Mouse (Mus musculus): ENCODE data around the gene Cdkn2aipnl. TPM values are rescaled to one million over a fixed set of nuclear protein-coding genes. Genes with fewer than 3 reads are reported as not detected.

Gene Cdkn2aipnl
- polyA plus RNA-seq, 1 experiment: 17.5 TPM

DNA sequence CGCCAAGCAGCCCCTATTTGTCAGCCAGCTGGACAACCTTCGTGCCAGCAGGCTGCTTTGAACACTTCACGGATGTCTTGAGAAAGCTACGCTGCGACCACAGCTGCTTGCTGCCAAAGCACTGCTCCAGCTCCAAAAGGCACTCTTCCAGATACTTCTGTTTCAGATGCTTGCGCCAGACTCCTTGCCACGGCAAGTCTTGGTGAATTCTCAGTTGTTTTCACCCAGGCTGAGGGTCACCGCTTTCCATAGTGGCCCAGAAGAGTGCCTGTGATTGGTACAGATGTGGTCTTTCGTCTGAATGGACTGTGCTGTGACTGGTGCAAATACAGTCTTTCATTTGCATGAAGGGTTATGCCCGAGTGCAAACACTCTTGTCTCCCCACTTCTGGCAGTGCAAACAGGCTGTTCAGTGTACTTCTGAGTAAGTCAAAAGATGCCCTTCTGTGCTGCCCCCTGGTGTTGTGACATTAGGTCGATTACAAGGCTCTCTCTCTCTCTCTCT, 6.4 kb upstream of the Cdkn2aipnl start:
- no peak overlapping the region for H3K4me3 ChIP-seq (replicated peaks)
- peaks cover 12% of the 10 kb centered on the region for H3K9me3 ChIP-seq
- H3K4me1 ChIP-seq: peaks cover 13% of the 10 kb centered on the region
- H3K27me3 ChIP-seq (replicated peaks): peaks cover 9% of the 10 kb centered on the region
- no peaks in the 10 kb centered on the region for H3K36me3 ChIP-seq (replicated peaks; ENCODE audit: low read length)
- TF ChIP-seq FLI1 (IDR thresholded peaks at IDR 0.05; ENCODE audit: low read length) (no peak), GATA1 (IDR thresholded peaks at IDR 0.05; ENCODE audit: borderline replicate concordance, low read length) (no peak)

GRCm38 (mm10) chr11:51961761-51962160, 5.7 kb upstream of the Cdkn2aipnl start:
- Histone ChIP-seq H3K4me3 (replicated peaks) (no peak overlapping the region), H3K4me1 (peaks cover 16% of the 10 kb centered on the region), H3K27me3 (replicated peaks) (peaks cover 4% of the 10 kb centered on the region), H3K36me3 (replicated peaks; ENCODE audit: low read length) (no peaks in the 10 kb centered on the region), H3K9me3 (peaks cover 12% of the 10 kb centered on the region)
- TF ChIP-seq FLI1 (IDR thresholded peaks at IDR 0.05; ENCODE audit: low read length): no peak
- no peak for TF ChIP-seq GATA1 (IDR thresholded peaks at IDR 0.05; ENCODE audit: borderline replicate concordance, low read length)

- Histone ChIP-seq H3K4me3 (replicated peaks) (no peak overlapping the region), H3K9me3 (peaks cover 12% of the 10 kb centered on the region), H3K4me1 (peaks cover 21% of the 10 kb centered on the region), H3K27me3 (replicated peaks) (peaks cover 4% of the 10 kb centered on the region), H3K36me3 (replicated peaks; ENCODE audit: low read length) (no peaks in the 10 kb centered on the region)
- TF ChIP-seq FLI1 (IDR thresholded peaks at IDR 0.05; ENCODE audit: low read length) (no peak), GATA1 (IDR thresholded peaks at IDR 0.05; ENCODE audit: borderline replicate concordance, low read length) (no peak)
Measured at GRCm38 (mm10) chr11:51962277-51962676, 5.2 kb upstream of the Cdkn2aipnl start.

GRCm38 (mm10) chr11:51966651-51967050, 810 bp upstream of the Cdkn2aipnl start:
- TF ChIP-seq FLI1 (IDR thresholded peaks at IDR 0.05; ENCODE audit: low read length) (no peak), GATA1 (IDR thresholded peaks at IDR 0.05; ENCODE audit: borderline replicate concordance, low read length) (no peak)
- Histone ChIP-seq H3K4me3 (replicated peaks) (no peak overlapping the region), H3K4me1 (peaks cover 56% of the 10 kb centered on the region), H3K36me3 (replicated peaks; ENCODE audit: low read length) (peaks cover 28% of the 10 kb centered on the region), H3K27me3 (replicated peaks) (no peaks in the 10 kb centered on the region), H3K9me3 (no peaks in the 10 kb centered on the region)

GRCm38 (mm10) chr11:51968896-51969295, 1.4 kb downstream of the Cdkn2aipnl start:
- H3K36me3 ChIP-seq (replicated peaks; ENCODE audit: low read length): peaks cover 50% of the 10 kb centered on the region
- H3K4me3 ChIP-seq (replicated peaks): peak overlapping the region; percentile 59

GRCm38 (mm10) chr11:51969511-51969910, 2.0 kb downstream of the Cdkn2aipnl start:
- H3K4me3 ChIP-seq (replicated peaks): no peak overlapping the region
- peaks cover 47% of the 10 kb centered on the region for H3K4me1 ChIP-seq
- TF ChIP-seq FLI1 (IDR thresholded peaks at IDR 0.05; ENCODE audit: low read length) (no peak), GATA1 (IDR thresholded peaks at IDR 0.05; ENCODE audit: borderline replicate concordance, low read length) (no peak)
- H3K9me3 ChIP-seq: peaks cover 3% of the 10 kb centered on the region; the same call in 1 of the 2 replicates
- peaks cover 56% of the 10 kb centered on the region for H3K36me3 ChIP-seq (replicated peaks; ENCODE audit: low read length)
- no peaks in the 10 kb centered on the region for H3K27me3 ChIP-seq (replicated peaks)

More at GRCm38 (mm10) chr11:51968896-51969295, 1.4 kb downstream of the Cdkn2aipnl start:
- Histone ChIP-seq H3K27me3 (replicated peaks) (no peaks in the 10 kb centered on the region), H3K4me1 (peaks cover 51% of the 10 kb centered on the region), H3K9me3 (peaks cover 3% of the 10 kb centered on the region; the same call in 1 of the 2 replicates)
- no peak for TF ChIP-seq FLI1 (IDR thresholded peaks at IDR 0.05; ENCODE audit: low read length)
- TF ChIP-seq GATA1 (IDR thresholded peaks at IDR 0.05; ENCODE audit: borderline replicate concordance, low read length): no peak

DNA sequence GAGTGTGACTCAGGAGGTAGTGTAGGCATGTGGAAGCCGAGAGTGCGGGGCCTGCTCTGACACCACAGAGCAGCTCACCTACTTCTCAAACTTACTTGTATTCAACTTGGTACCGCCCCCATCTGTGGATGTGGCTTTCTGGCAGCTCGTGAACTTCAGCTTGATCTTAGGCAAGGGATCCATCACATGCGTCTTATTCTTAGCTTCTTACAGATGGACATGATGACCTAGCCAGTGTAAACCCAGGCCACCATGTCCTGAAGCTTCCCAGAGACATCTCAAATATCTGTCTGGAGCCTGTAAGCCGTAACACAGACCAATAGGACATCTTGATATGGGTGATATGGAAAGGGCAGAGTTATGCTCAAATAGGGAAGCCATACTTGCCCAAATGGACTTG, 4.2 kb downstream of the Cdkn2aipnl start:
- Histone ChIP-seq H3K27me3 (replicated peaks) (no peaks in the 10 kb centered on the region), H3K4me3 (replicated peaks) (no peak overlapping the region), H3K4me1 (peaks cover 44% of the 10 kb centered on the region), H3K36me3 (replicated peaks; ENCODE audit: low read length) (peaks cover 75% of the 10 kb centered on the region), H3K9me3 (peaks cover 3% of the 10 kb centered on the region; the same call in 1 of the 2 replicates)
- TF ChIP-seq GATA1 (IDR thresholded peaks at IDR 0.05; ENCODE audit: borderline replicate concordance, low read length) (no peak), FLI1 (IDR thresholded peaks at IDR 0.05; ENCODE audit: low read length) (no peak)

DNA sequence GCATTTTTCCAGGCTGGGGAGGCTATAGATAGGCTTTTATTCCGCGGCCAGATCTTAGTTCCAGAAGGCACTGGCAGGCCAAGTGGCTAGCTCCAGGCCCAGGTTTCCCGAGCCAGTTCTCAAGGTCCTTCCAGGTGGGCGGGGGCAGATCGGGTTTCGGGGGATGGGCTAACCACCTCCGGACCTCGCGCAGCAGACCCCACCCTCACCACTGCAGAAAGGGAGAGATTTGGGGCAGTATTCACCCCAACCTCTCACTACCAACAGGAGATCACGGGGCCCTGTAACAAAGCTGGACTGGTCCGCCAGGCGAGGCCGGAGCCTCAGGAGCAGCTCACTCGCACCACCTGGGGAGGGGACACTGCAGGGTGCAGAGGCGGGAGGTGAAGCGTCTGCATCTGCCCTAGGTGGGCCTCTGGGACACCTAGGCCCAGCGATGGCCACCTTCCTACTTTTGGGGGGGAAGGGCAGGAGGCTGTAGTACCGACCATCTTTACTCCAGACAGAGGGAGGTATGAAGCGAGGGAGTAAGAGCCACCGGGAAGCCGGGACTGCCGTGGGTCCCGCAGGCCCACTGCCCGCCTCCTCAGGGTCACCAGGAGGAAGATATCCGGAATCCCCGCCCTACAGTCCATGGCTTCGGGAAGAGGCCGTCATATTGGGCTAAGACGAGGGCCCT, 32.3 kb downstream of the Cdkn2aipnl start:
- no peak for TF ChIP-seq FLI1 (IDR thresholded peaks at IDR 0.05; ENCODE audit: low read length)
- no peak for TF ChIP-seq GATA1 (IDR thresholded peaks at IDR 0.05; ENCODE audit: borderline replicate concordance, low read length)
- Histone ChIP-seq H3K4me1 (peaks cover 43% of the 10 kb centered on the region), H3K36me3 (replicated peaks; ENCODE audit: low read length) (peaks cover 37% of the 10 kb centered on the region), H3K9me3 (no peaks in the 10 kb centered on the region), H3K4me3 (replicated peaks) (peak overlapping the region; percentile 99), H3K27me3 (replicated peaks) (no peaks in the 10 kb centered on the region)

DNA sequence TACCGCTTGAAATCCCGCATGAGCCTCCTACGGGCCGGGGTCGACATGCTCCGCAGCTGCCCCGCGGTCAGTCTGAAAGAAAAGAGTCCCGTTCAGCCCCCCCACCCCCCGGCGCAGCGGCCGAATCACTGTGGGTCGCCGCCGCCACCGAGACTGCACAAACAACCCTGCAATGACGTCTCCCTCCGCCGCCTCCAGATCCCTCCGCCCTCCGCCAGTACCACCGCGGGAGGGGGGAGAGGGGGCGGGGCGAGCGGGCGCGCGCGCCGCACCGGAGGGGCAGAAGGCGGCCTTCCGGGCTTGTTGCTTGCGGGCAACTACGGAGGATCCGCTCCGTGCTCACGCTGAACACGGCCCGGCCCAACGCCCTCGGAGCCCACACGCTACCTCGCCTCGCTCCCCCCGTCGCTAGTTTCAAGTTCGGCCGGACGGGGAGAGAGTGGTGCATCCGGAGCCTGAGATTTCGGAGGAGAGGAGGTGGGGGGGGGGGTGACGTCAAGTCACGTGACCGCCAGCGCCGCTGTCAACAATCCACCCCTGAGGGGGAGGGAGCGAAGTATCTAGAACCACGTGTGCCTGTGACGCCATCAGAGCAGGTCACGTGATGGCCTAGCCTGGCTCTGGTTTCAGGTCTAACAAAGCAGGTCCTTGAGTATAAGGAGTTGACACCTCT, 33.0 kb downstream of the Cdkn2aipnl start, which contains the start of gene Ube2b:
Gene Ube2b (minus strand): TSS at position 473 of the 673 bp plus-strand sequence.
- H3K4me3 ChIP-seq (replicated peaks): peak within 1 kb of the TSS; percentile 99
- no peaks in the 10 kb centered on the region for H3K9me3 ChIP-seq
- no peak for TF ChIP-seq FLI1 (IDR thresholded peaks at IDR 0.05; ENCODE audit: low read length)
- no peak for TF ChIP-seq GATA1 (IDR thresholded peaks at IDR 0.05; ENCODE audit: borderline replicate concordance, low read length)
- H3K4me1 ChIP-seq: peaks cover 46% of the 10 kb centered on the region
- H3K36me3 ChIP-seq (replicated peaks; ENCODE audit: low read length): peaks cover 30% of the 10 kb centered on the region
- no peaks in the 10 kb centered on the region for H3K27me3 ChIP-seq (replicated peaks)

GRCm38 (mm10) chr11:52001341-52001740, 33.9 kb downstream of the Cdkn2aipnl start:
- Histone ChIP-seq H3K36me3 (replicated peaks; ENCODE audit: low read length) (peaks cover 21% of the 10 kb centered on the region), H3K4me1 (peaks cover 55% of the 10 kb centered on the region), H3K4me3 (replicated peaks) (peak overlapping the region; percentile 0), H3K27me3 (replicated peaks) (no peaks in the 10 kb centered on the region), H3K9me3 (no peaks in the 10 kb centered on the region)
- TF ChIP-seq GATA1 (IDR thresholded peaks at IDR 0.05; ENCODE audit: borderline replicate concordance, low read length): no peak
- TF ChIP-seq FLI1 (IDR thresholded peaks at IDR 0.05; ENCODE audit: low read length): no peak

All from megakaryocyte, embryonic 14.5 days (primary cell).